Mouse (Mus musculus): Measurements from ENCODE around the gene Wdr25.

GRCm38 (mm10) chr12:109022181-109022691 lies 128.8 kb downstream of the Wdr25 start:
- TF ChIP-seq GATA1 (IDR thresholded peaks at IDR 0.05; ENCODE audit: low read length) (no peak), TAL1 (IDR thresholded peaks at IDR 0.05; ENCODE audit: low read length) (no peak)

Measured in erythroblast, embryonic 14.5 days (primary cell).